In genomic region chr8:53511551-53512127, GRCm38 (mm10) we compare ENCODE assay signal across 8 mouse cellular contexts. TPM values are rescaled to one million over a fixed set of nuclear protein-coding genes. Genes with fewer than 3 reads are reported as not detected.
DNase-seq lines count a peak whose midpoint lies in the region; ATAC-seq and TF ChIP-seq lines count a peak whose summit lies in the region.

Gene Aga, plus strand, starts transcription at chr8:53511727.

- H3K27me3 ChIP-seq in hindbrain, embryonic 10.5 days (ENCODE audit: insufficient read depth, poor library complexity, severe bottlenecking) = no peaks in the 10 kb centered on the region
- H3K27me3 ChIP-seq in lung, postnatal 0 days (replicated peaks; ENCODE audit: insufficient read depth, low read length) = no peaks in the 10 kb centered on the region

- under 1% methylated on average over 24 of the region's 24 CpGs for WGBS in hindbrain, embryonic 10.5 days
- WGBS in lung, postnatal 0 days = under 1% methylated on average over 24 of the region's 24 CpGs

- ATAC-seq in frontal cortex, adult (ENCODE audit: low TSS enrichment) = peak; percentile 98
- ATAC-seq in lung, postnatal 0 days = peak; percentile 99

- no peak for TF ChIP-seq CTCF in lung, postnatal 0 days (IDR thresholded peaks at IDR 0.05)

- peak; percentile 97 for DNase-seq in MN1 (ENCODE audit: low spot score)
- DNase-seq in cerebellum, adult 9-10 months = peak; percentile 76
- DNase-seq in hindbrain, embryonic 10.5 days (ENCODE audit: low spot score) = peak; percentile 89
- peak; percentile 93 for DNase-seq in layer of hippocampus, adult 9-11 months
- peak; percentile 98 for DNase-seq in lung, postnatal 0 days (ENCODE audit: low spot score)
- DNase-seq in ovary, postnatal 14 days (ENCODE audit: low spot score) = peak; percentile 79
- peak; percentile 89 for DNase-seq in thymus, postnatal 14 days

- H3K9ac ChIP-seq in lung, postnatal 0 days (replicated peaks; ENCODE audit: low read depth) = peak within 1 kb of the TSS; percentile 60

- peak; percentile 60; the same call in 1 of the 2 replicates for TF ChIP-seq EP300 in lung, postnatal 0 days (IDR thresholded peaks at IDR 0.05)

- no peaks in the 10 kb centered on the region for H3K9me3 ChIP-seq in hindbrain, embryonic 10.5 days
- H3K9me3 ChIP-seq in lung, postnatal 0 days (ENCODE audit: low read length) = no peaks in the 10 kb centered on the region

- H3K27ac ChIP-seq in hindbrain, embryonic 10.5 days = peak within 1 kb of the TSS; percentile 96
- H3K27ac ChIP-seq in lung, postnatal 0 days (ENCODE audit: low read length) = peak within 1 kb of the TSS; percentile 55

- peaks cover 13% of the 10 kb centered on the region; the same call in 1 of the 2 replicates for H3K36me3 ChIP-seq in hindbrain, embryonic 10.5 days
- peaks cover 10% of the 10 kb centered on the region; the same call in 1 of the 2 replicates for H3K36me3 ChIP-seq in lung, postnatal 0 days (ENCODE audit: insufficient read depth, low read length)

- peak within 1 kb of the TSS; percentile 66 for H3K4me3 ChIP-seq in hindbrain, embryonic 10.5 days
- peak within 1 kb of the TSS; percentile 60 for H3K4me3 ChIP-seq in lung, postnatal 0 days (ENCODE audit: low read depth, low read length)

- peaks cover 4% of the 10 kb centered on the region; the same call in 1 of the 2 replicates for H3K4me1 ChIP-seq in hindbrain, embryonic 10.5 days (replicated peaks)
- H3K4me1 ChIP-seq in lung, postnatal 0 days (ENCODE audit: insufficient read depth, low read depth, low read length) = no peaks in the 10 kb centered on the region

- H3K4me2 ChIP-seq in lung, postnatal 0 days (replicated peaks; ENCODE audit: low read depth, low read length) = peak within 1 kb of the TSS; percentile 61

RNA-seq across cellular contexts. Expression of gene Aga, which starts in this region (rescaled TPM):
- polyA plus RNA-seq in hindbrain, embryonic 10.5 days (2016; fragmentation: Nextera tagmentation; extraction: Ambion mirVana) = 14.4 and 14.5 TPM in 2 replicates
- polyA plus RNA-seq in lung, postnatal 0 days (2015; fragmentation: Nextera tagmentation; extraction: Ambion mirVana) = 42.3 and 45.0 TPM in 2 replicates

Comparison
In these comparisons a context has a peak if more than half of its experiments do, and no peak if none do; other contexts are left out.
1. Peak in every context shown above with its lines: DNase-seq, ATAC-seq, H3K4me3 ChIP-seq and H3K27ac ChIP-seq.